Mouse (Mus musculus): Measurements from ENCODE around the gene Gm20388.

Gene Gm20388

DNA sequence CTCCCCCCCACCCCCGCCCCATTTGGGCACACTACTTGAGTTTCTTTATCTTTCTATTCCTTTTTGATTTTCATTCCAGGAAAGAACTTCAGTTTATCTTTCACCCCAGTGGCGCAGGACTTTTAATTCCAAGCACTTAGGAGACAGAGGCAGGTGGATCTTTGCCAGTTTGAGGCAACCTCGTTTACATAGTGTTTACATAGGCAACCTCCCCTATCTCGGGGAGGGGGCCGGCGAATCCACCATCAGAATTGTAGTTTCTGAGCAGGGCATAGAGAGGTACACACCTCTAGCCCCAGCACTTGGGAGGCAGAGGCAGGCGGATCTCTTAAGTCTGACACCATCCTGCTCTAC, 2041.0 kb downstream of the Gm20388 start:
- no peak for DNase-seq (ENCODE audit: low spot score in 2 of 2)

DNA sequence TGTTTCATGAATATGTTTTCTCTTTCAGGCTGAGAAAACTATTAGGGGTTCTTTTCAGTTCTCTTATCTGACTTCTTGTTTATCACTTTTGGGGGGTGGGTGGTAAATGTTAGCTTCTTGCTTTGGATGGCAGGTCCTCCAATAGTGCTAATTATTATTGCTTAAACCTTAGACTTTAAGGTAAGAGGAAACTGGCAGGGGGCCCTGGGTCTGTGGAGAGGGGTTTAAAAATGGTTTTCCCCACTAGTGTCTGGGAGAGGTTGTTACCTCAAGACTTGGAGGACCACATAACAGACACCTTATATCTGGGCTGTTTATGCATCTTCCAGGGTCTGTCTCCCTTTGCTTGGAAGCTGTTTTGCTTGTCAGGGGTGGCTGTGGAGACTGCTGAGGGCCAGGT, 2041.5 kb downstream of the Gm20388 start:
- DNase-seq (ENCODE audit: low spot score in 2 of 2): no peak

DNA sequence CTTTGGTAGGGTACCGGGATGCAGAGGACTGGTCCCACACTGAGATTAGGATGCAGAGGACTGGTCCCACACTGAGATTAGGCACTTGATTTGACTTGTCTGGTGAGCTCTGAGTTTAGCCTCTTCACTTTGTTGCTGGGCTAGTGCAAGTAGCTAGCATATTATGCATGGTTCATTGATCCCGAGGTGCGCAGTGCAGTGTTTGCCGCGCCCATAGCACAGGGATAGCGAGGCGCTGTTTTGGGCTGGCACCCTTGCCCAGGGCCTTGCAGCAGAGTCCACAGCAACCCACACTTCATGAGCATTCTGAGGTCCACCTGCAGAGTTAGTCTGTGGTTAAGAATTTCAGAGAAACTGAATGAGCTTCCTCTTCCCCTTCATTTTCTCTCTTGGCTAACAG, 2042.2 kb downstream of the Gm20388 start:
- DNase-seq (ENCODE audit: low spot score in 2 of 2): no peak

DNA sequence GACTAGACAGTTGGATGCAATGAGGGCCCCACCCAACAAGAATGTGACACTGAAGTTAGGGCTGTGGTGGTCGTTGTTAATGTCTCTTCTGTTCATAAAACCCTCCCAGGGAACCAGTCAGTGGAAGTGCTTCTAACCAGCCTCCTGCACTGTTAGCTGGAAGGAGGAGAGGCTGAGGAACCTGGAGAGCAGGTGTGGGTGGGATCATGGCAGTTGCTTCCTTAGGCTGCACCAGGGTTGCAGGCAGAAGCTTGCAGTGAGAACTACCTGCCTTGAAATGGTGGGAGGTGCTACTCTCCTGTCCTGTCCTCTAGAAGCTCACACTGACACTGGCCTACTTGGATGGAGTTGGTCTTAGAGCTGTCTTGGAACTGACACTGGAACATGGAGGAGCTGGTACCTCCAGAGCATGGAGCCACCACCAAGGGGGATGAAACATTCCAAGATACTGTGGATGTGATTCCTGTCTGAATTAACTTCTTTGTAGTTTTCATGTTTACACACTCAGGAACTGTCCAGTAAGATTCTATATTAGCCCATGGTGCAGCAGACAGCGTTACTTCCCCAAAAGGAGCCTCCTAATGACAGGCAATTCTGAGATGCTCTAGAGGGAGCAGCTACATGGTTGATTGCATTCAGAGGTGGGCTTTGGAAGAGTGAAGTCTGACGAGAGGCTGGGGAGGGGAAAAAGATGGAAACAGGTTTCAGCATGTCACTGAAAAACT, 2043.3 kb downstream of the Gm20388 start:
- no peak for DNase-seq (ENCODE audit: low spot score in 2 of 2)

- no peak for DNase-seq (ENCODE audit: low spot score in 2 of 2)
Measured at GRCm38 (mm10) chr8:121954981-121955555, 2044.4 kb downstream of the Gm20388 start.

GRCm38 (mm10) chr8:121955825-121956500, 2045.3 kb downstream of the Gm20388 start:
- DNase-seq (ENCODE audit: low spot score in 2 of 2): no peak

- no peak for DNase-seq (ENCODE audit: low spot score in 2 of 2)
Measured at GRCm38 (mm10) chr8:121958395-121958794, 2047.8 kb downstream of the Gm20388 start.

DNA sequence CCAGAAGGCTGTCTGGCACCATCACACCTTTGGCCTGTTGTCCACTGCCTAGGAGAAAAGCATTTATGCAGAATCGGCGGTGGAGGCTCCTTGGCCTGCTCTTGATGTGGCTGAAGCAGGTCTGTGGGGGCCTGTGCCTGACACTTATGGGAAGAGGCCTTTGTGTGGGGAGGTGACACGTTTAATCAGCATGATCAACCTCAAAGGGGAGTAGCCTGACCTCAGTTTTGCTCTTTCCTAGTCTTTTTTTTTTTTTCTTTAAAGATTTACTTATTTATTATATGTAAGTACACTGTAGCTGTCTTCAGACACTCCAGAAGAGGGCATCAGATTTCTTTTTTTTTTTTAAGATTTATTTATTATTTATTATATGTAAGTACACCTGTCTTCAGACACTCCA, 2052.3 kb downstream of the Gm20388 start:
- no peak for DNase-seq (ENCODE audit: low spot score in 2 of 2)

DNA sequence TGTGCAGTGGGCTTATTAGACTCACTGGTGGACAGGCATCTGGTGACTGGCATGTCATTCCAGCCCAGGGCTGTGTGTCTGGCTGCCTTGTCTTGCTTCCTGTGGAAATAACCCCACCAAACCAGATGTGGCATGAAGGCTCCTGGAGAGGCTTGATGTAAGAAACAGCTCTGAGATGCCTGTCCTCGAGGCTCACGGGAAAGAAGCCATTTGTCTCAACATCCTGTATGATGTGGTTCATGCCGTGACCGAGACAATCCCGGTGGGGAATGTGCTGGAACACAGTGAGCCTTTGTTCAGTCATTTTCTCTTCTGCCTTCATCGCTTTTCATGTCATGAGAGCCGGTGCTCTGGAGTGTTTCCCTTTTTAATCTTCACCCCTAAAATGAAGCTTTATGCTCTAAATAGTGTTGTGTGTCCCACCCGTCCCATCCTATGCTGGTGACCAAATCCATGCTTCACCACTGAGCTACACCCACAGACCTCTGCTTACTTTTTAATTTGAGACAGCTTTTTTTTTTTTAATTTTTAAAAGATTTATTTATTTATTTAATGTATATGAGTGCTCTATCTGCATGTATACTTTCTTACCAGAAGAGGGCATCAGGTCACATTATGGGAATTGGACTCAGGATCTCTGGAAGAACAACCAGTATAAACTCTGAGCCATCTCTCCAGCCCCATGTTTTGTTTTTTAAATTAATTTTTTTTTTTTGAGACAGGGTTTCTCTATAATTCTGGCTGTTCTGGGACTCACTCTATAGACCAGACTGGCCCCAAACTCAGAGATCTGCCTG, 2054.3 kb downstream of the Gm20388 start:
- DNase-seq (ENCODE audit: low spot score in 2 of 2): no peak

DNA sequence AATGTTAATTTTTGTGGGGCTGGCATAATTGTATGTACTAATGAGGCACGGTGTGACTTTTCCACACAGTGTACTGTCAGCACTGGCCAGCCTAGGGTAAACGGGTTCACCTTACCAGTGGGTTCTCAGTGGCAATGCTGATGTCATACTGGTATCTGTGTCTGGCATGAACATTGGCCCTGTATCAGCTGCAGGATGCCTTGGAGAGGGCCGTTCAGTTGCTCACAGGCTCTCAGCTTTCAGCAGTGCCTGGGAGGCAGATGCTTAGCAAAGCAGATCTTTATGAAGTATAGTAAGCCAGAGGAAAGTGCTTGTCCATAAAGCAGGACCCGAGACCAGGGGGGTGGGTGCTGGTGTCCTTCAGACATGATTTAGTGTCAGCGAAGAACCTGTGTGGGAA, 2055.5 kb downstream of the Gm20388 start:
- DNase-seq (ENCODE audit: low spot score in 2 of 2): no peak

- DNase-seq (ENCODE audit: low spot score in 2 of 2): no peak
Measured at GRCm38 (mm10) chr8:121966714-121967448, 2056.2 kb downstream of the Gm20388 start.

GRCm38 (mm10) chr8:121967977-121968376, 2057.3 kb downstream of the Gm20388 start:
- DNase-seq (ENCODE audit: low spot score in 2 of 2): no peak

DNA sequence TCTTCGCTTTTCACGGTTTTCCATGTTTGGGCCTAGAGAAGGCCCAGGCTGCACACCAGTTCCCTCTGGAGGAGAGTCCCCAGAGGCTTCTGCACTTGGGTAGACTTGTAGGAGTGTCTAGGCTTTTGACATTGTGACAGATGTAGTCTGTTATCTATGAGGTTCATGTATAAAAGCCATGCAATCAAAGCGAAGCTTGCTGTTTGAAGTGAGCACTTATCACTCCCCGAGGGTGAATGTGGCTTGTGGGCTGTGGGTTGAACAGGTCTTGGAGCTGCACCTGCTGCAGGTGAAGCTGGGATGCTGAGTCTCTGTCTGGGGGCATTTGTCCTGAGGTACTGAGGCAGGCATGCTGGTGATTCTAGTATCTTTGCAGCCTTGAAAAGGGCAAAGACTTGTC, 2057.9 kb downstream of the Gm20388 start:
- no peak for DNase-seq (ENCODE audit: low spot score in 2 of 2)

DNA sequence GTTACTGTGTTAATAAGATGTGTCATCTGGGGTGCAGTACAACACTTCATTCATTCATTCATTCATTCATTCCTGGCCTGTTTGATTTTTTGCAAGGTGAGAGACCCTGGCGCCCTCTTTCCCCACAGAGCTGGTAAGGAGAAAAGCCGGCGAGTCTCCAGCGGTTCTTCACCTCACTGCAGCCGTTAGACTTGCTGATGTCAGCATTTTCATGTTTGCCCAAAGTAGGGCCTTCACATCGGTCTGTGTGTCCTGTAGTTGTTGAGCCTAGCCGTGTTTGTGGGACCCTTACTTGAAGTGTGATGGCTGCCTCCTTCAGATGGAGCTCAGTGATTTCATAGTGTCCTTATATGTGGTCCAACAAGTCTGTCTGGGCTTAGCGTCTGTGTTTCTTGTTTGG, 2059.6 kb downstream of the Gm20388 start:
- DNase-seq (ENCODE audit: low spot score in 2 of 2): no peak

DNA sequence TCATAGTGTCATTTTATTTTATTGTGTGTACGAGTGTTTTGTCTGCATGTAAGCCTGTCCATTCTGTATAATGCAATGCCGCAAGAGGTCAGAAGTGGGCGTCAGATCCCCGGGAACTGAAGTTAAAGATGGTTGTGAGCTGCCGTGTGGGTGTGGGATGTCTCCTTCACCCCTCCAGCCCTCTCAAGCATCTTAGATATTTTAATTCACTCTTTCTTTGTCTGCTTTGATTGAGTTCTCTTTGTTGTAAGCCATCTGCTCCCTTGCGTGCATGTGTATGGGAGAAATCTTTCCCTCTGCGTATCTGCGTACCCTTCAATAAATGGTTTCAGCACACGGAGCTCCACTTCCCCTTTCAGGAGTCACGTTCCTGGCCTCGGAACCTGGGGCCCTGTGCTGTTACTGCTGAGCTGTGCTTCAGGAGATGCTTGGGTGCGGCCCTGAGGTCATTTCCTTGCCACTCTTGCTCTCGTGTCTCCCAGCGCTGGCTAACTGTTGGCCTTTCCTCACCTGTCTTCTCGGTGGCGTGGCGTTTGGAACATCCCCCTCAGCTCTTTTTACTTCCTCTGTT, 2060.9 kb downstream of the Gm20388 start:
- no peak for DNase-seq (ENCODE audit: low spot score in 2 of 2)

DNA sequence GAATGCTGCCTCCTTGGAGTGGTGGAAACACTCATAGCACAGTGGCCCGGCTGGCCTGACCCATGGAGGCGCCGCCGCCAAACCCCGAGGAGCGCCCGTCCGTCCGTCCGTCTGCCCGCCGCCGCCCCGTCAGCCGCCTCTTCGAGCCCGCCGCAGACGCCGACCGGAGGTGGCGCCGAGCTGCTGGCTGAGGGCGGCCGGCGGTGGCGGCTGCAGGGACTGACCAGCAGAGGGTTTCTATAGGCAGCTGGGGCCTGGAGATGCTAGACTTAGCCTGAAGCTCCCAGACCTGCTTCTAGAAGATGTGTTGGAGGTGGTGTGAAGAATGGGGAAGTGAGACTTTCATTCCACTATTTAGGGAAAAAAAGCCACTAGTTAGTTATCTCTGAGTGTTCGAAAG, 2063.3 kb downstream of the Gm20388 start:
- DNase-seq (ENCODE audit: low spot score in 2 of 2): no peak

- DNase-seq (ENCODE audit: low spot score in 2 of 2): peak in 1 of 2 experiments; percentile 39
Measured at GRCm38 (mm10) chr8:121977819-121978590, 2067.4 kb downstream of the Gm20388 start.

GRCm38 (mm10) chr8:121978670-121979069, 2068.0 kb downstream of the Gm20388 start:
- no peak for DNase-seq (ENCODE audit: low spot score in 2 of 2)

DNA sequence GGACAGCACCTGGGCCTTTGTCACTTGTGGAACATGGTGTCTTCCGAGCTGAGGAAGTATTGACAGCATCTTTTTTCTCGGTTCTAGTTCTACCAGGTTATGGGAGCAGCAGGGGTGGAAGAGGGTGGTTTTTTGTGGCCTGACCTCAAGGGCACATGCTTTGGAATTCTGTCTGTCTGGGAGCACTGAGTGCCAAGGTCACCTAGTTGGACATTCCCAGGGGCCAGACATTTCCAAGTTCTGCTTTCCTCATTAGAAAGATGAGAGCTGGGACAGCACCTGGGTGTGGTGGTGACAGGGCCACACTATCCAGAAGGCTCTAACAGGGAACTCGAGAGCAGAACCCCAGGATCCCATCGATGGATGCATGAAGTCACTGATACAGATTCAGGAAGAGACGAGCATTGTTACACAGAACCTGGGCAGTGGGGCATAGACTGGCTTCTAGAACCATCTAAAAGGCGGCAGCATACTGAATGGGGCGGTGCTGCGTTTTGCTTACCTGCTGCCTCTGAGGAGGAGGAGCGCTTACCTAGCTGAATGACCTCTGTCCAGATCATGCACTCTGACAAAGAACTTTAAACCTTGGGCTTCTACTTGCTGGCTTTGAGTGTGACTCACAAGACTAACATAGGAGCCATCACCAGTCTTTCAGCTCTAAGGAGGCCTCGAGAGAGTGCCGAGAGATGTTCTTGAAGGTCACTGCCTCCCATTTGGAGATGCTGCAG, 2070.3 kb downstream of the Gm20388 start:
- DNase-seq (ENCODE audit: low spot score in 2 of 2): no peak

GRCm38 (mm10) chr8:121981520-121981895, 2070.9 kb downstream of the Gm20388 start:
- DNase-seq (ENCODE audit: low spot score in 2 of 2): no peak

Data from left cerebral cortex, adult 9 months (tissue).